Mouse (Mus musculus) heart, adult 18-20 months (tissue): ENCODE measurements around the gene Btbd1. TPM values are rescaled to one million over a fixed set of nuclear protein-coding genes. Genes with fewer than 3 reads are reported as not detected.

Source experiments
- DNase-seq, 2 experiments: peaks; one replicate each; pipeline ENCODE4 v3.0.0; 2021 to 2022; ENCODE audit warnings: mixed read lengths in 1 of 2
- long read RNA-seq, 2 experiments: library from polyadenylated mRNA; stranded (forward); transcript quantifications; one replicate each; pipeline ENCODE4 v2.0.0; 2021
- total RNA-seq, 2 experiments: library from RNA; stranded (reverse); gene quantifications; 2 replicates each; pipeline ENCODE4 v1.2.3; 2021

Gene Btbd1
- total RNA-seq, result 100 to 1,000 TPM; 134 to 141 TPM
- long read RNA-seq, experiment 1, transcript Btbd1-201 (8 exons, 3,001 nt), result major isoform, 478 of 499 reads
- long read RNA-seq, experiment 1, partial matches to known transcripts, result 6 of 499 reads
- long read RNA-seq, experiment 1, other reads (novel, unspliced or antisense), result 15 of 499 reads
- long read RNA-seq, experiment 2, transcript Btbd1-201 (8 exons, 3,001 nt), result major isoform, 188 of 198 reads
- long read RNA-seq, experiment 2, partial matches to known transcripts, result 1 of 198 reads
- long read RNA-seq, experiment 2, other reads (novel, unspliced or antisense), result 9 of 198 reads

DNA sequence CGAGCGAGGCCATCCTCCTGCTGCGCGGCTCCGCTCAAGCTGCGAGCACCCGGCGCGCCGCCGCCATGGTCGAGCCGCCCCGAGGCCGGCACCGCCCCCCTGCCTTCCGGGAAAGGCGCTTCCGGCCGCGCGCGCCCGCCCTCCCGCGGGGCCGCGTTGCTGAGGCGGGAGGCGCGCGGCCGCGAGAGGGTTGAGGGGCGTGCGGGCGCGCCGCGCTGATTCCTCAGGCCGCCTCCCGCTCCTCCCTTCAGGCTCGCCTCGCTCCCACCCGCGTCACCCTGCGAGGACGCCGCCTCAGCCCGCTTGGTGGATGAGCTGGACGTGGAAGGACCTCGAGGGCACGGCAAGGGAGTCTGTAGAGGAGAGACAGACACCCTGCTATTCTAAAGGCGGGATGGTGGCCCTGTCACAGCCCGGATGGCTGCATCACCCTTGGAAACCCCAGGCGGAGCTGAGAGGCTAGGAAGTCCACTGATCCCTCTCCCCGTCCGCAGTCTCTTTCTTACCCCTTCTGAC lies at the start of gene Btbd1:
Gene Btbd1, minus strand, starts transcription at position 53 of the 516 bp plus-strand sequence.
- DNase-seq, result peak; percentile 86 to 93

DNA sequence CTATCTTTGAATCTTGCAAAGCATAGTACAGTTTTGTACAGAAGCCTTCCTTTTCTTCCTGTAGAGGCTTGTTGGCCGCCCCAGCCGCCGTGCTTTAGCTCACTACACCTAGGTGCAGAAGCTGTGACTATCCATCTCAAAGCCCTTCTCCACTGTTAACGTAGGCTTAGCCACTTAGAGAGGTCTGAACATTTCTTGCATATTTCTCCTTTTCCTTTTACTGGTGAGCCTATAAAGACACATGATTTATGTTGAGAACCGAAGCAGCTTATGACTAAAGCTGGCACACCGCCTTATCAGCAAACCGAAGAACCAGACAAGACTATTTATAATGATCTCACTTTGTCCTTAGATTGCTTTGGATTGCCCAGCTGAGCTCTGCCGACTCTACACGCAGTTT lies 46.1 kb upstream of the Btbd1 start:
- DNase-seq, result no peak

DNA sequence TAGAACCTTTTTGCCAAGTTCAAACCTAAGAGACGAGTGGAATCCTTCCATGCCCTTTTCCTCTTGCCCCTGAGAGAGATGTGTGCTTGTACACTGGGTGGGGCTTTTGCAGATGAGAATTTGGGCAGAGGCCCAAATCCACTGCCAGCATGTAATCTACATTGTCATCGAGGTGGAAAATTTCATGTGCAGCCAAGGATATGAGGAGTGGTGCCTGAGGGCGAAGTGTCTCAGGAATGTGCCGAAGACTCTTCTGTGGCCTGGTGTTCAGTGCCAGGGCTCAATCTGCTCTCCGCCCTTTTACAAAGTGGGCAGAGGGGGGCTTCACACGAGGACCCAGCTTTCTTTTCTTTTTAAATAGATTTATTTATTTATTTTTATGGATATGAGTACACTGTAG lies 45.4 kb upstream of the Btbd1 start:
- no peak for DNase-seq

DNA sequence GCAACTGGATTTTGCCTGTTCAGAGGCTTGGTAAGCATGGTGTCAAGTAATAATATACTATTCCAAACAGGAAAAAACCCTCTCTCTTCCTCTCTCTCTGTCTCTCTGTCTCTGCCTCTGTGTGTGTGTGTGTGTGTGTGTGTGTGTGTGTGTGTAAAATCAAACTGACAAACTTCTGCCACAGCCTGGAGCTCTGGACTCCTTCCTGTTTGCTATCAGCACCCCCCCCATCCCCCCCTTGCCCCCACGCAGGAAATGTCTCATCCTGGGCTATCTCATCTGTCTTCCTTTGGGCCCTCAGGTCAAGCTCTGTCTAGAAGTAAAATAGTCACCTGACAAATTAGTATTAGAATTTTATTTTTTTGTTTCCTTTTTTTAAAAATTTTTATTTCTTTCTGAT lies 44.6 kb upstream of the Btbd1 start:
- no peak for DNase-seq

DNA sequence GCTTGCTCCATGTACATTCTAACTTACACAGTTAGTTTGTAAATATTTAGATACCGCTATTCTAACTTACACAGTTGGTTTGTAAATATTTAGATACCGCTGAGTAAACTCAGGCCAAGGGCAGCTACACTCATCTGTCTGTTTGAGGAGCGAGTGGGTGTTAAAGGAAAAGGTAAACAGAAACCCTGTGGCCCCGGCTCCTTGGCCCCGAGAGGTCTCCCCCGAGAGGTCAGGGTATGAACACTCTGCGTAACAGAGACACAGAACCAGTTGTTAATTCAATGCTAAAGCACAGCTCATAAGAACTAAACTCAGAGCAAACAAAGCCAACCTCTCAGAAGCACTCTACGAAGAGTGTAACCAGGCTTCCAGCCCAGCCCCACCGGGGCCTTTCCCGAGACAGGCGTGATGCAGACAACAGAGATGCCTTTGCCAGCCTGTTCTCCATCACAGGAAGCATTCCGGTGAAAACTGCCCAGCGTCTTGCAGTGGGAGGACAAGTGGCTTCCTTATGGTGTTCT lies 43.3 kb upstream of the Btbd1 start:
- DNase-seq, result no peak

DNA sequence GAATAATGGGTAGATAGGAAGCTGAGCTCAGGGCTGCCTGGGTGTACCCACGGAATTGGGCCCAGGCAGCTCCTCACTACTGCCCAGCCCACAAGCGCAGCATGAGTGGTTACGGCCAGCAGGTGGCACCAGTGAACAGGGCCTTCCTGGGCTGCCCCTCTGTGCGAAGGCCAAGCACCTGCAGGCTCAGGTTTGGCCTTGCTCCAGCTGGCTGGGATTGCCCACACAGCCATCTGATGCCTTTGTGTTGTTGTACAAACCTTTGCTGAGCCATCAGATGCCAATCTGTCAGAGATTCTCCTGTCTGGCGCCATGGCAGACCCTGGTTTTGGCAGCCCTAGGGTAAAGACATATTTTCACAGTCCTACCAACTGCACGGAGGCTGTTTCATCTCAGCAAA lies 38.9 kb upstream of the Btbd1 start:
- DNase-seq, result peak; percentile 71 to 80

DNA sequence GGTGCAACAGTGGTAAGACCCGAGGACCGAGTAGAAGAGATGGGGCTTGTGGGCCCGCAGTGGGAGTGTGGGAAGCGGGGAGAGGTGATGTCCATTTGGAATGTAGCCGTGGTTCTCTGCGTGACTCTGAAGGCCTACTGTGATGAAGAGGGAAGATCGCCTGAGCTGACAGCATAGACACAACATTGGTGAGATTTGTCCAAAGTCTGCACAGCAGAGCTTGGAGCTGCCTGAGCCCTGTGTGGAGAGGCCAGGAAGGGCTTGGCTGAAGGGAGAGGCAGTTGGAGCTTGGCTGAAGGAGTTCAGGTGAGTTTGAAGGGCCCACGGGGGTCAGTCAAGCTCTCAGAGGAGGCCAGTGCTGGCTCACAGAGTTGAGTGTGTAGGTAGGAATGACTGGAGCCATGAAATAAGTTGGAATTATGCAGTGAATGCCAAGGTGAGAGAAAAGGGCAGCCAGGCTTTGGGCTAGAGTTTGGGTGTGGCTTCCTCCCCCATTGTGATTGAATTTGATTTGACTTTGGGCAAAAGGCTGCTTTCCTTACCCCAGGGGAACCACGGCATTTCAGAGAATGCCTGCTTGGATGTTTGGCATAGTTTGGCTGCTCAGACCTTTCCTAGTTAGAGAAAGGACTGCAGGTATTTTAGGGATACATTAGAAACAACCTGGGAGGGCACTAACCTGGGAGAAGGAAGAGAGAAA lies 38.1 kb upstream of the Btbd1 start:
- no peak for DNase-seq

DNA sequence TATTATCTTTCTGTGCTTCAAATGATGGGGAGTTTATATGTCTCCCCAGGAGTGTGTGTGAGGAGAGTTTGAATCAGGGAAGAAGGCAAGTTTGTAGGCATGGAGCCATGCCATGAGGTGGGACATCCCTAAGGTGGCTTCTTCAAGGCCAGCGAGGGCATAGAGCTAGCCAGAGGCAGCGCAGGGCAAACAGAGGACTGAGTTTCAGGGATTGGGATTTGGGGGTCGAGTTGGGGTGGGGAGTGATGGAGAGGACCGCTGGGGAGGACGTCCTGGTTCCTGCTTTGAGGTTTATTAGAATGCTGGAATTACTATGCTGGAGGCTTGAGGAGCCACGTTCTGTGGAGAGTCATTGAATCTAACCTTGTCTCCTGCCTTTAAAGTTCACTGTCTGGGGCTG lies 36.7 kb upstream of the Btbd1 start:
- no peak for DNase-seq

DNA sequence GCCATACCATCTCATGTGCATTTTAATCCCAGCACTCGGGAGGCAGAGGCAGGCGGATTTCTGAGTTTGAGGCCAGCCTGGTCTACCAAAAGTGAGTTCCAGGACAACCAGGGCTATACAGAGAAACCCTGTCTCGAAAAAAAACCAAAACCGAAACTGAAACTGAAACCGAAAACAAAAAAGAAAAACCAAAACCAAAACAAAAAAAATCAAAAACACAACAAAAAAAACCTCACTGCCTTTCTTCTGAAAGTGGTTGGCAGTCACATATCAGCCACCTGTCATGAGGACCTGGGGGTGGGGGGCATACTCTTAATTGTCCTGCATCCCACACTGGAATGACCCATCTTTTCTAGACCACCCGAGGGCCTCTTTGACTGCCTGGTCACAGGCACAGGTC lies 35.3 kb upstream of the Btbd1 start:
- DNase-seq, result no peak

DNA sequence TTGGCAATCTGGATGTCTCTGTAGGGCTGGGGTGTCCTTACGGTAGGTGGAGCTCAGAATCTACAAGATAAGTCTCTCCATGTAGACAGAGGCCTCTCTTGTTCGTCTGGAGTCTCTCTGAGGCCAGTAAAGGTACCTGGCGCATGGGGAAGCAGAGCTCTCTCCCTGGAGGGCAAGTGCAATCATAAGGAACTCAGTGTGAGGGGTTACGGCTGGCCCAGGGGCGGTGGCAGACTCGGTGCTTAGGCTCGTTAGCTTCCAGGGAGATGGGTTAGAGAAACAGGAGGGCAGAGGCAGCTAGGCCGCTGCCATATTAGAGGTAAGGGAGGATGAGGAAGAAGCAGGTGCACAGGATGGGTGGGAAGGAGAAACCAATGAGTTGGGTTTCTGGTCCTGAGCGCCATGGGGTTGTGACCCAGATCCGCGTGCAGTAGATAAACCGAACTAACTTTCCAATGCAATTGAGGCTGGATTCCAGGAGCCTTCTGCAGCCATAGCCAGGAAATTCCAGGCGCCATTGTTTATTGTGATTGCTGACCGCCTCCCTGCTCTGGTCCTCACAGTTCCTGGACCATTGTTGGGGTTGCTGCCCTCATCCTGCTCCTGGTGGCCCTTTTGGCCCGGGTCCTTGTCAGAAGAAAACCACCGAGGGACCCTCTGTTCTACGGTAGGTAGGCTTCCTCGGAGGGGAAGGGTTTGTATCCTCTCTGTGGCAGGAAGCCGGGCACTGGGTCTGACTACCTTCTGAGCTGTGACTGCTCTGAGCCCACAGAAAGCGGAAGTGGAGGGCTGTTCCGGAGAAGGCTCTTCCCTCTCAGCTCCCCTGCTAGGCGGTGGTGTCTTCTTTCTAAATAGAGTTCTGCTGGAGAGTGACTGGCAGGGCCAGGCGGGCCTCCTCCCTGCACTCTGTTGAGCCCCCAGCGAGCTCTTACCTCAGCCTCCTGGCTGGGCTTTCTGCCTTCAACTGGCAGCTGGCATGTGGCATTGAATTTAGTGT lies 33.7 kb upstream of the Btbd1 start:
- DNase-seq, result peak; percentile 58 to 77

DNA sequence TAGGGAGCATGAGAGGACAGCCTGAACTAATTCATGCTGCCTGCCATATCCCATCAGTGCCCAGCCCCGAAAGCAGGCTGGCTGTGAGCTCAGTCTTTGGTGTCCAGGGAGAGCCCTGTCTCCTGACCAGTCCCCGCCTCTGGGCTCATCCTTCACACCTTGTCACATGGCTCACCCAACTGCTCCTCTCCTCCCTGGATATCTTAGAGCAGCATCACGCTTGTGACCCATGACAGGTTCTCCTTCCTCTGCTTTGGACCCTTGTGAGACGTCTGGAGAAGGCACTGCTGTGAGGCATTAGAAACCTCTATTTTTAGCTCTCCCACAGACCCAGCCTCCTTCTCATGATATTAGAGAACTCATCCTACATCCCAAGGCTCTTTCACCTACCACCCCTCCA lies 32.7 kb upstream of the Btbd1 start:
- no peak for DNase-seq

DNA sequence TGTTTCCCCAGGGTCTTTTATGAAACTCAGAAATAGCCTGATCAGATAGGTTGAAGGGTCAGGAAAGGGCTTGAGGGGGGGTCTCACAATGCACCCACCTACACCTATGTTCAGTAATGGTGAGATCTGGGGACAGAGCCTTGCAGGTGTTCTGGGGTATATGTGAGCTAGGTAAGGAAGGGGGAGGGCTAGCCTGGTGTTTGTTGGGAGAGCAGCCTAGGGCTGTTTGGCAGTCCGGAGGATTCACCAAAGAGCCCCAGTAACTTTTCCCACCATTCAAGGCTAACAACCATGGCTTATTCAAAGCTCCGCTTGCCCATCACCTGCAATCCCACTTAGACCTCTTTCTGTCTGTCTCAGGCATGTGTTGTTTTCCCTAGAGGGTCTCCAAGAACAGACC lies 32.2 kb upstream of the Btbd1 start:
- no peak for DNase-seq

DNA sequence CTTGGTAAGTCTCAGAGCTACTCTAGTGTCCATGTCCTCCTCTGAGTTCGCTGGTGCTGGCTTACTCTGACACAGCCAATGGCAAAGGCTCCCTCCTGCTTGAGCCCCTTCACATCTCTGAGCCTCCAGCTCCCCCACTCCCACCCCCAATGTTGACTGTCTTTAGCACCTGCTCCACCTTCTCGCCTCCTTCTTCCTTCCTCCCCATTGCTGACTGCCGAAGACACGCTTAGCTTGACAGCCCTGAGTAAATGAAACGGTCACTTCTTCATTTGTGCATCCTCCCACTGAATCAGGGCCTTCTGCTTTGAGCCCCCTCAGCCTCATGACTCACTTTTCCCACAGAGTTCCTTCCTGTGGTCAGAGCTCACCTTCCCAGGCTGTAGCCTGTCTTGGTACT lies 31.8 kb upstream of the Btbd1 start:
- DNase-seq, result peak in 1 of 2 experiments; percentile 34

DNA sequence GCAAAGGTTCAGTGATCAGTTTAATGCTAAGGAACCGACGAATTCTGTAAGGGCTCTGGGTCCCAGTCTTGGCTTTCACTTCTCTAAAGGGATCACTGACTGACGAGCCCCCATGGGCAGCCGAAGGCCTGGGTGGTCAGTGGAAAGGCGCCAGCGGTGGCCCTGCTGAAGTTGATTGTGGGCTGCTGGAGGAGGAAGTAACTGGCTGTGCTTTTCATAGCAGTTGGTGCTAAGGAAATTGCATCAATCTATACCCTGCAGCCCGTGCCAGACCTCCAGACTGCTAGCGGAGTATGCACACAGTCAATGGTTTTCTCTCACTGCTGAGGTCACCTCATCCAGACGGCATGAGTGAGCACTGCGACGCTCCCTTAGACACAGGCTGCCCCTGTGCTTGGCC lies 30.8 kb upstream of the Btbd1 start:
- peak; percentile 51 to 83 for DNase-seq

DNA sequence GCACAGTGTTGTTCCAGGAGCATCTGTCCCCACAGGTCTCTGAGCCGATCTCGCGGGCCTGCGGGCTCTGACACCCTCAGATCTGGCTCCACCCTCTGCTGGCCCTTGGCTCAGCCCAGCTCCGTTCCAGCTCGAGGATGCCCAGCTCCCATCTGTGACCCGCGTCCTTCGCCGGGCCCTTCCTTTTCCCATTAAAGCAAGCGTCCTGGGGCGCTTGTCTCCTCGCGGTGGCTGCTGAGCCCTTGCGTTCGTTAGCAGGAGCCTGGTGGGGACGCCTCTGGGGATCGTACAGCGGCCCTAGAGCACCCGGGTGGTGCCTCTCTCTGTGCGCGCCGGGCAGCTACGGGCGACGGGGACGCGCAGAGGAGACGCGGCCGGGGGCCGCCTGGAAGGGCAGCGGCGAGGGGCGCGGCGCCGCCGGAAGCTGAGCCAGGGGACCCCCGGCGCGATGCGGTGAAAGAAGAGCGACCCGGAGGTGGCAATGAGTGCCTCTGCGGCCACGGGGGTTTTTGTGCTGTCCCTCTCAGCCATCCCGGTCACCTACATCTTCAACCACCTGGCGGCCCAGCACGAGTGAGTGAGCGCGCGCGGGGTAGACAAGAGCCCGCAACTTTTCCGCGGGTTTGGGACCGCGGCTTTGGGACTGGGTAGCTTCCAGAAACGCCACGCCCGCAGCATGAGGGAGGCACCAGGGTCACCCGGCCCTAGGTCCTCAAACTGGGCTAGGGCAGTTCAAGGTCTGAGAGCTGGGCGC lies 29.9 kb upstream of the Btbd1 start, which contains the start of gene Tm6sf1:
Gene Tm6sf1, plus strand, starts transcription at position 34 of the 754 bp plus-strand sequence.
- DNase-seq, result peak; percentile 61 to 80

DNA sequence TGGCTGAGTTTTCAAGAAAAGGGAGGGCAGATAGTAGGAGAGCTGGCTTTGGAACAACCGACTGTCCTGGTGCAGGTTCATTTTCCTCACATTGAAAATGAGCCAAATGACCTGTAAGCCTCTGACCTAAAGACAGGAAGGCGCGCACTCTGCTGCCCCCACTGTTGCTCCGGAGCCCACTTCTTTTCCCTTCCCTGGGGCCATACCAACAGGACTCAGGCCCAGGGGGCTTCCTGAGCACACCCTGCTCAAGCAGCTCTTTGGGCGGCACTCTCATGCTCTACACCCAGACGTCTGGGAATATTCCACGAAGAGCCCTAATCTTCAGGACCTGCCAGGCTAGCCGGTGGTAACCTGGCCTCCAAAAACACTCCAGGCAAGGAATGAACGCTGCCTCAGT lies 29.0 kb upstream of the Btbd1 start:
- DNase-seq, result no peak

DNA sequence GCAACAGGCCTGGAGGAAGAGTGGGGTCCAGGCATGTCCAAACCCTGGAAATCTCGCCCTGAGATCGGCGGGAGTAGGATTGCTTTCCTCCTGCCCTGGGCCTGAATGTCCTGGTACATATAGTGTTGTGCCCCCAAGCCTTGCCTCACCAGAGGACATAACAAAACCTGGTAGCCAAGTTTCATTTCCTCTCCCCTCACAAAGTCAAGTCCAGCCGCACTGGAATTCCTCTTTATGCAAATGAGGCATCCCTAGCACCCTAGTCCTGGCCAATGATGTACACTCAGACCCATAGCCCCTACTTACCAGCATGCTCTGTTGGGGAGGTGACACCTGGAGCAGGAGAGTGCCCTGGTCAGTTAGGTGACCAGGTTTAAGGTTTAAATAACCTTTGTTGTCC lies 27.0 kb upstream of the Btbd1 start:
- DNase-seq, result peak in 1 of 2 experiments; percentile 49

DNA sequence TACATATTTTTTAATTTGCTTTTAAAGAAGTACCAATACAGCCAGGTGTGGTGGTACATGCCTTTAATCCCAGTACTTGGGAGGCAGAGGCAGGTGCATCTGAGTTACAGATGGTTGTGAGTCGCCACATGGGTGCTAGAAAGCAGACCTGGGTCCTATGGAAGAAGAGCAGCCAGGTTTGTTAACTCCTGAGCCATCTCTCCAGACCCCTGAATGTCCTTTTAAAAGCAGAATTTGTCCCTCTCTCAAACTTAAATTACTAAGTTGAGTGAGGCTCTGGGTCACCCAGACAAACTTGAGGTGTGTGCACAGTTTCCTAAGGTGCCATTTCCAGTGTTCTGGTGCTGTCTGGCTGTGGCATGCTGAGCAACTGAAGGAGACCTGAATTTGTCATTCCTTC lies 26.5 kb upstream of the Btbd1 start, which contains the start of gene Gm10160:
Gene Gm10160, minus strand, starts transcription at position 101 of the 400 bp plus-strand sequence.
- no peak for DNase-seq

DNA sequence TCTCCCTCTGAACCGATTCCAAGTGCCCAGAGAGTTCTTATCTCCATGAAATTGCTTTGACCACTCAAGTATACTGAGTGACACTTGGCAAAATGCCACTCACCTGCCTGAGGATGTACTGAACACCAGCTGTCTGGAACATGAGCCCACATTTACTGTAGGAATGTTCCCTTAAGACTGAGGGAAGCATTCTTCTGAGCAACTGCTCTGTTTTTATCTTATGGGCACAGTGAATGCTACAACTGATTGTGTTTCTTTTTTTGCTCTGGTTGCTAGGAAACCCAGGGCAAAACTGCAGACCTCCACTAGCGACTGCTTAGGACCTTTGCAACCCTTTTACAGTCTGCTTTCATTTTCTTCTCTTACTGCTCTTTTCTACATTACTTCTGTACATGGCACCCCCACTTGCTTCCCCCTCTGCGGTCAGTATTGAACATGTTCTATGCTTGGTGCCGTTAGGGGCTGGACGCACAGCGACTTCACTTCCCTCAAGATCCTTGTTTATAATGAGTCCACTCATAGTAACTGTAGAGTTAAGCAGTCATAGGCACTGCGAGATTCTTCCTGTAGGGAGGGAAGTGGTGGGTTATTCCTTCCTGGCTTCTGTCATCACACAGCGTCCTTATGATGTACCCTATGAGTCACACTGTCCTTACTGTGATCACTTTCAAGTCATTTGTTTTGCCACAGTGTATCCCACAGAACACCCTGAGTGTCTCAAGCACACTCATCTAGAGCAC lies 25.5 kb upstream of the Btbd1 start:
- peak; percentile 42 to 62 for DNase-seq

DNA sequence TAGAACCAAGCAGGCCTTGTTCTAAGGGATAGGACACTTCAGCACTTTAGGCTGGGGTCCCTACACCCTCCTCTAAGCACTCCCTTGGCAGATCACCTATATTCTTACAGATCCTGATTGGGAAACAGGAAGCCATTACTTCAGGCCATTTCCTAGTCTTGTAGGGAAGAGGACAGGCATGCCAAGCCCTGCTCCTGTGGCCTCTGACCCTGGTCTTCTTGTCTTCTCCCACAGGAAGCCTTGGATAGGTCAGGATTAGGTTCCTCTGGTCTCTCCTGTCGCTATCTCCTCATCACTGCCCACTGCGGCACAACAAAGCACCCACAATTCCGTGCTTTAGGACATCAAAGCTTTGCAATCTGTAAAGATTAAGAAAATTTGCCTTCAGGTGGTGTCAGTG lies 22.5 kb upstream of the Btbd1 start:
- DNase-seq, result no peak
